21 mouse cellular contexts compared by ENCODE assay signal in genomic region chr1:143938569-143938968, GRCm38 (mm10).
DNase-seq lines count a peak whose midpoint lies in the region; ATAC-seq lines count a peak whose summit lies in the region.
"Had no signal": no experiment of that assay in that cellular context is flagged by ENCODE, and none has a peak within 500 bp of the region (broad histone marks: within the 10 kb centered on the region; RNA-seq: fewer than 3 reads in every experiment).

No protein-coding gene starts in this region.

- no peak overlapping the region for H3K9ac ChIP-seq in forebrain, embryonic 12.5 days
- no peak overlapping the region for H3K9ac ChIP-seq in forebrain, embryonic 15.5 days (replicated peaks)
- no peak overlapping the region for H3K9ac ChIP-seq in midbrain, embryonic 15.5 days
- H3K9ac ChIP-seq: heart, embryonic 13.5 days; liver, postnatal 0 days had no signal

- no peak overlapping the region for H3K27ac ChIP-seq in forebrain, embryonic 12.5 days
- H3K27ac ChIP-seq in forebrain, embryonic 10.5 days = no peak overlapping the region
- H3K27ac ChIP-seq in forebrain, embryonic 15.5 days (replicated peaks) = peak overlapping the region; percentile 62
- H3K27ac ChIP-seq in midbrain, embryonic 15.5 days = peak overlapping the region; percentile 54
- H3K27ac ChIP-seq: embryonic facial prominence, embryonic 10.5 days; heart, embryonic 13.5 days had no signal

- no peaks in the 10 kb centered on the region for H3K27me3 ChIP-seq in forebrain, embryonic 12.5 days
- no peaks in the 10 kb centered on the region for H3K27me3 ChIP-seq in forebrain, embryonic 10.5 days (ENCODE audit: poor library complexity, severe bottlenecking)
- no peaks in the 10 kb centered on the region for H3K27me3 ChIP-seq in forebrain, embryonic 15.5 days
- H3K27me3 ChIP-seq in midbrain, embryonic 15.5 days (replicated peaks) = no peaks in the 10 kb centered on the region
- H3K27me3 ChIP-seq: heart, embryonic 13.5 days; megakaryocyte, embryonic 14.5 days had no signal

- WGBS in forebrain, embryonic 12.5 days = 80% methylated on average over 3 of the region's 3 CpGs
- 91% methylated on average over 3 of the region's 3 CpGs for WGBS in forebrain, embryonic 10.5 days
- 55% methylated on average over 3 of the region's 3 CpGs for WGBS in forebrain, embryonic 15.5 days
- 32% methylated on average over 3 of the region's 3 CpGs for WGBS in midbrain, embryonic 15.5 days

- intact Hi-C loops in left cerebral cortex, postnatal 25 days (cut with DNase I) = no loop called here
- intact Hi-C loops in heart, postnatal 10 days (cut with DNase I) = no loop called here

- H3K4me2 ChIP-seq in forebrain, embryonic 12.5 days = no peak overlapping the region
- no peak overlapping the region for H3K4me2 ChIP-seq in forebrain, embryonic 15.5 days (replicated peaks)
- no peak overlapping the region for H3K4me2 ChIP-seq in midbrain, embryonic 15.5 days
- H3K4me2 ChIP-seq: heart, embryonic 13.5 days had no signal

- no peak for DNase-seq in forebrain, embryonic 10.5 days (ENCODE audit: extremely low spot score, low spot score)
- peak; percentile 6 to 44 for DNase-seq in left cerebral cortex, postnatal 25 days (ENCODE audit: low spot score in 2 of 2)
- no peak for DNase-seq in left cerebral cortex, adult 11 months (ENCODE audit: low spot score)
- no peak for DNase-seq in gastrocnemius, postnatal 25 days
- no peak for DNase-seq in heart, postnatal 10 days
- DNase-seq: cerebellum, adult 18-20 months; cerebellum, postnatal 36 days; heart, postnatal 4 days; kidney, postnatal 10 days; liver; liver, postnatal 0 days; lung, postnatal 14 days had no signal

- no peak overlapping the region for H3K4me3 ChIP-seq in forebrain, embryonic 12.5 days (replicated peaks)
- no peak overlapping the region for H3K4me3 ChIP-seq in forebrain, embryonic 10.5 days
- H3K4me3 ChIP-seq in forebrain, embryonic 15.5 days = no peak overlapping the region
- H3K4me3 ChIP-seq in midbrain, embryonic 15.5 days = no peak overlapping the region
- H3K4me3 ChIP-seq: embryonic facial prominence, embryonic 10.5 days; heart, embryonic 13.5 days; megakaryocyte, embryonic 14.5 days had no signal

- no peaks in the 10 kb centered on the region for H3K9me3 ChIP-seq in forebrain, embryonic 12.5 days
- H3K9me3 ChIP-seq in forebrain, embryonic 10.5 days = no peaks in the 10 kb centered on the region
- H3K9me3 ChIP-seq in forebrain, embryonic 15.5 days = no peaks in the 10 kb centered on the region
- H3K9me3 ChIP-seq in midbrain, embryonic 15.5 days = no peaks in the 10 kb centered on the region
- H3K9me3 ChIP-seq: embryonic facial prominence, embryonic 10.5 days; G1E; heart, embryonic 13.5 days; megakaryocyte, embryonic 14.5 days had no signal

- no peaks in the 10 kb centered on the region for H3K4me1 ChIP-seq in forebrain, embryonic 12.5 days
- no peaks in the 10 kb centered on the region for H3K4me1 ChIP-seq in forebrain, embryonic 10.5 days
- H3K4me1 ChIP-seq in forebrain, embryonic 15.5 days = peaks cover 8% of the 10 kb centered on the region
- H3K4me1 ChIP-seq in midbrain, embryonic 15.5 days = 0 out of 2 replicates have a peak, but pooled peaks cover 12% of the 10 kb centered on the region
- H3K4me1 ChIP-seq: embryonic facial prominence, embryonic 10.5 days had no signal

- ATAC-seq in forebrain, embryonic 12.5 days (ENCODE audit: low FRiP score) = peak; percentile 21; the same call in 1 of the 2 replicates
- ATAC-seq in forebrain, embryonic 15.5 days (replicated peaks) = peak; percentile 61
- peak; percentile 85 for ATAC-seq in midbrain, embryonic 15.5 days (replicated peaks)
- ATAC-seq: CD4-positive, CD25-positive, alpha-beta regulatory T cell, adult 4 months; intestine, postnatal 0 days; liver, postnatal 0 days had no signal

- no peaks in the 10 kb centered on the region for H3K36me3 ChIP-seq in forebrain, embryonic 12.5 days (replicated peaks)
- H3K36me3 ChIP-seq in forebrain, embryonic 10.5 days (replicated peaks) = no peaks in the 10 kb centered on the region
- no peaks in the 10 kb centered on the region for H3K36me3 ChIP-seq in forebrain, embryonic 15.5 days
- H3K36me3 ChIP-seq in midbrain, embryonic 15.5 days (replicated peaks) = no peaks in the 10 kb centered on the region
- H3K36me3 ChIP-seq: embryonic facial prominence, embryonic 10.5 days; G1E; heart, embryonic 13.5 days had no signal

Comparison
In these comparisons a context has a peak if more than half of its experiments do, and no peak if none do; other contexts are left out.
1. H3K27ac ChIP-seq: peak in forebrain, embryonic 15.5 days (single experiment) and midbrain, embryonic 15.5 days (single experiment); none in forebrain, embryonic 12.5 days (single experiment) and forebrain, embryonic 10.5 days (single experiment).
2. DNase-seq: peak in left cerebral cortex, postnatal 25 days (2 of 2); none in forebrain, embryonic 10.5 days (single experiment), left cerebral cortex, adult 11 months (single experiment), gastrocnemius, postnatal 25 days (single experiment) and heart, postnatal 10 days (0 of 2).
3. ATAC-seq: peak in every context shown above with its lines; median percentile 85 in midbrain, embryonic 15.5 days; 61 in forebrain, embryonic 15.5 days; 21 in forebrain, embryonic 12.5 days.